8 mouse cellular contexts compared by ENCODE assay signal in the genomic region with DNA sequence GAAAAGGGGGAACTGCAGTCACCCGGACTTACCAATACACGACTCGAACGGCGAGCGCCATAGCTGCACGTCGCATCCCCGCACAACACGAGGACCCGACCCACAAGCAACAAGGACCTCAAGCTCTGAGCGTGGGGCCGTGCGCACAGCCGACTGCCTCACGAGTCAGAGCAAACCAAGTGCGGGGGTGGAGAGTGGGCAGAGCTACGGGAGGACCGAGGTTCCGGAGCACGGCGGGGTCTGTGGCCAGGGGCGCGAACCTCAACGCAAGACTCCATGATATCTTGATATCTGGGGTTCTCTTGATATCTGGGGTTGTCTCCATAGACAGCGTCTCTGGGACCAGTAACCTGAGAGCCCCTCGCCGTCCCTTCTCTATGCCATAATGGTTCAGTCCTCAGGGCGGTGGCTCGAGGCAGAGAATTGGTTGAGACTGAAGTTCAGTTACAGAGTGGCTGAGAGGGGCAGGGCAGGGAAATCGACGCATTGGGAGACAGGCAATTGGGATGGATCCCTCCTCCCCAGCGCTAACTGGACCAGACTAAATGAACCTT. TPM values are rescaled to one million over a fixed set of nuclear protein-coding genes. Genes with fewer than 3 reads are reported as not detected.
DNase-seq lines count a peak whose midpoint lies in the region; ATAC-seq and TF ChIP-seq lines count a peak whose summit lies in the region.

A gene (minus strand): TSS at position 183 of the 554 bp plus-strand sequence.

- WGBS in embryonic facial prominence, embryonic 14.5 days, result under 1% methylated on average over 30 of the region's 33 CpGs
- under 1% methylated on average over 33 of the region's 33 CpGs for WGBS in limb, embryonic 14.5 days
- WGBS in midbrain, postnatal 0 days, result under 1% methylated on average over 32 of the region's 33 CpGs

- peaks cover 28% of the 10 kb centered on the region for H3K36me3 ChIP-seq in embryonic facial prominence, embryonic 14.5 days (ENCODE audit: control insufficient read depth, insufficient read depth, low read length)
- peaks cover 25% of the 10 kb centered on the region for H3K36me3 ChIP-seq in limb, embryonic 14.5 days (ENCODE audit: control insufficient read depth, insufficient read depth, low read length)
- peaks cover 13% of the 10 kb centered on the region for H3K36me3 ChIP-seq in midbrain, postnatal 0 days (ENCODE audit: insufficient read depth, low read length)

- H3K9me3 ChIP-seq in embryonic facial prominence, embryonic 14.5 days (ENCODE audit: control insufficient read depth, low read length), result no peaks in the 10 kb centered on the region
- no peaks in the 10 kb centered on the region for H3K9me3 ChIP-seq in limb, embryonic 14.5 days (ENCODE audit: control insufficient read depth, low read length)
- no peaks in the 10 kb centered on the region for H3K9me3 ChIP-seq in midbrain, postnatal 0 days (ENCODE audit: low read length)

- ATAC-seq in embryonic facial prominence, embryonic 14.5 days (ENCODE audit: low read depth), result peak; percentile 97
- ATAC-seq in limb, embryonic 14.5 days (ENCODE audit: low FRiP score, low read depth), result peak; percentile 97
- peak; percentile 96 for ATAC-seq in midbrain, postnatal 0 days (ENCODE audit: low FRiP score)

- peak; percentile 94; the same call in 1 of the 2 replicates for TF ChIP-seq POLR2A in limb, embryonic 14.5 days (IDR thresholded peaks at IDR 0.05; ENCODE audit: borderline replicate concordance, extremely low read depth, insufficient read depth, insufficient read length)

- DNase-seq in 3T3-L1 (ENCODE audit: low read depth, low spot score), result peak; percentile 88
- peak; percentile 66 to 80 for DNase-seq in adrenal gland, postnatal 4 days (ENCODE audit: low spot score in 2 of 2)
- peak; percentile 97 for DNase-seq in embryonic facial prominence, embryonic 14.5 days (ENCODE audit: low spot score)
- DNase-seq in heart, adult 8-10 months (ENCODE audit: low spot score), result peak; percentile 89
- peak; percentile 84 for DNase-seq in kidney, adult 9 months
- peak; percentile 90 for DNase-seq in limb, embryonic 14.5 days (ENCODE audit: low spot score)
- peak; percentile 95 for DNase-seq in midbrain, postnatal 0 days (ENCODE audit: low spot score)
- peak; percentile 77 to 83 for DNase-seq in spleen, postnatal 14 days (ENCODE audit: low spot score in 2 of 2)

- H3K4me1 ChIP-seq in embryonic facial prominence, embryonic 14.5 days (ENCODE audit: control insufficient read depth, insufficient read depth, low read length), result peaks cover 17% of the 10 kb centered on the region
- peaks cover 14% of the 10 kb centered on the region for H3K4me1 ChIP-seq in limb, embryonic 14.5 days (ENCODE audit: control insufficient read depth, insufficient read depth, low read length)
- H3K4me1 ChIP-seq in midbrain, postnatal 0 days (ENCODE audit: insufficient read depth, low read length), result peaks cover 9% of the 10 kb centered on the region; the same call in 1 of the 2 replicates

- H3K9ac ChIP-seq in embryonic facial prominence, embryonic 14.5 days (ENCODE audit: low read depth, low read length), result peak within 1 kb of the TSS; percentile 71
- peak within 1 kb of the TSS; percentile 82 for H3K9ac ChIP-seq in limb, embryonic 14.5 days (ENCODE audit: low read depth, low read length, severe bottlenecking)
- peak within 1 kb of the TSS; percentile 81 for H3K9ac ChIP-seq in midbrain, postnatal 0 days (replicated peaks; ENCODE audit: low read length, poor library complexity, severe bottlenecking)

- no peak; the same call in 1 of the 2 replicates for TF ChIP-seq CTCF in midbrain, postnatal 0 days (IDR thresholded peaks at IDR 0.05)

- H3K27ac ChIP-seq in embryonic facial prominence, embryonic 14.5 days (replicated peaks; ENCODE audit: low read depth, low read length), result peak within 1 kb of the TSS; percentile 82
- H3K27ac ChIP-seq in limb, embryonic 14.5 days (replicated peaks; ENCODE audit: low read depth, low read length), result peak within 1 kb of the TSS; percentile 87
- peak within 1 kb of the TSS; percentile 88 for H3K27ac ChIP-seq in midbrain, postnatal 0 days (ENCODE audit: low read depth, low read length)

- H3K27me3 ChIP-seq in embryonic facial prominence, embryonic 14.5 days (replicated peaks; ENCODE audit: control insufficient read depth, insufficient read depth, low read length), result no peaks in the 10 kb centered on the region
- H3K27me3 ChIP-seq in limb, embryonic 14.5 days (ENCODE audit: control insufficient read depth, insufficient read depth, low read length), result no peaks in the 10 kb centered on the region
- H3K27me3 ChIP-seq in midbrain, postnatal 0 days (ENCODE audit: insufficient read depth, low read length), result no peaks in the 10 kb centered on the region

- H3K4me3 ChIP-seq in embryonic facial prominence, embryonic 14.5 days (ENCODE audit: low read depth, low read length), result peak within 1 kb of the TSS; percentile 74
- H3K4me3 ChIP-seq in limb, embryonic 14.5 days (replicated peaks; ENCODE audit: low read length), result peak within 1 kb of the TSS; percentile 79
- H3K4me3 ChIP-seq in midbrain, postnatal 0 days (ENCODE audit: low read depth, low read length), result peak within 1 kb of the TSS; percentile 75

- peak within 1 kb of the TSS; percentile 82 for H3K4me2 ChIP-seq in embryonic facial prominence, embryonic 14.5 days (ENCODE audit: low read depth, low read length)
- peak within 1 kb of the TSS; percentile 80 for H3K4me2 ChIP-seq in limb, embryonic 14.5 days (replicated peaks; ENCODE audit: low read depth, low read length, severe bottlenecking)
- H3K4me2 ChIP-seq in midbrain, postnatal 0 days (ENCODE audit: low read depth, low read length, poor library complexity, severe bottlenecking), result peak within 1 kb of the TSS; percentile 70

RNA-seq across cellular contexts. Expression of the gene that starts here (rescaled TPM):
- total RNA-seq in adrenal gland, postnatal 4 days (2021), result 100 to 1,000 TPM; 186 to 204 TPM
- 1,004 and 1,082 TPM in 2 replicates for polyA plus RNA-seq in embryonic facial prominence, embryonic 14.5 days (2014; fragmentation: Nextera tagmentation; extraction: Ambion mirVana)
- total RNA-seq in heart, adult 8-10 months (2022), result 100 to 1,000 TPM; 183 to 219 (median 204) TPM
- polyA plus RNA-seq in limb, embryonic 14.5 days (2012; rRNA removed), result 582 and 588 TPM in 2 replicates
- 1,065 and 1,091 TPM in 2 replicates for polyA plus RNA-seq in limb, embryonic 14.5 days (2014; fragmentation: Nextera tagmentation; extraction: Ambion mirVana)
- 718 and 730 TPM in 2 replicates for total RNA-seq in midbrain, postnatal 0 days (2014; rRNA removed)
- 2,106 and 2,315 TPM in 2 replicates for polyA plus RNA-seq in midbrain, postnatal 0 days (2015; fragmentation: Nextera tagmentation; extraction: Ambion mirVana)

Comparison
In these comparisons a context has a peak if more than half of its experiments do, and no peak if none do; other contexts are left out.
1. Peak in every context shown above with its lines: DNase-seq, ATAC-seq, H3K4me3 ChIP-seq and H3K27ac ChIP-seq.